Mouse (Mus musculus) kidney, postnatal 0 days (tissue): ENCODE measurements around the gene Bnip2. TPM values are rescaled to one million over a fixed set of nuclear protein-coding genes. Genes with fewer than 3 reads are reported as not detected.

ENCODE experiments used
- ATAC-seq: fragments of 200-750 bp; cut with Nextera tagmentation; replicated peaks from 2 replicates; pipeline ENCODE4 v1.8.0; 2017; ENCODE audit warnings: low read depth, moderate number of reproducible peaks, moderate TSS enrichment, moderate library complexity; ENCODE audit not compliant: low FRiP score
- DNase-seq: peaks from one replicate; pipeline ENCODE4 v3.0.0-alpha.2; 2016; ENCODE audit warnings: low spot score
- H3K27ac ChIP-seq: fragments of 300-500 bp; sonication (generic); 2 replicates; pipeline ENCODE4 v1.5.1; 2014; ENCODE audit warnings: mild to moderate bottlenecking
- H3K27me3 ChIP-seq: fragments of 300-500 bp; sonication (generic); 2 replicates; pipeline ENCODE4 v1.6.1; 2014; ENCODE audit warnings: low read length, mixed read lengths; ENCODE audit not compliant: insufficient read depth
- H3K36me3 ChIP-seq: fragments of 300-500 bp; sonication (generic); 2 replicates; pipeline ENCODE4 v1.6.1; 2014; ENCODE audit warnings: low read length, mixed read lengths; ENCODE audit not compliant: insufficient read depth
- H3K4me1 ChIP-seq: fragments of 300-500 bp; sonication (generic); replicated peaks from 2 replicates; pipeline ENCODE4 v1.6.1; 2014; ENCODE audit warnings: antibody characterized with exemption, low read length, mixed read lengths; ENCODE audit not compliant: insufficient read depth
- H3K4me2 ChIP-seq: fragments of 300-500 bp; sonication (generic); 2 replicates; pipeline ENCODE4 v1.6.1; 2014; ENCODE audit warnings: mild to moderate bottlenecking, low read length, moderate library complexity, mixed read lengths
- H3K4me3 ChIP-seq: fragments of 300-500 bp; sonication (generic); replicated peaks from 2 replicates; pipeline ENCODE4 v1.5.1; 2014; ENCODE audit warnings: low read depth, low read length
- H3K9ac ChIP-seq: fragments of 300-500 bp; sonication (generic); 2 replicates; pipeline ENCODE4 v1.6.1; 2014; ENCODE audit warnings: low read depth, low read length
- H3K9me3 ChIP-seq: fragments of 300-500 bp; sonication (generic); replicated peaks from 2 replicates; pipeline ENCODE4 v1.6.1; 2016; ENCODE audit warnings: low read length, inconsistent platforms, mixed read lengths
- CTCF ChIP-seq: IDR thresholded peaks from 2 replicates; pipeline ENCODE4 v1.5.1; 2016; ENCODE audit warnings: antibody characterized with exemption, low read depth, mild to moderate bottlenecking, moderate library complexity
- WGBS: fragments of 180-500 bp; shearing (Covaris S2); extraction: QIAGEN DNeasy Blood & Tissue Kit; methylation state at CpG from one replicate; pipeline ENCODE4 v1.1.7; 2014; 5-methylcytosine and 5-hydroxymethylcytosine counted together
- polyA plus RNA-seq: library from polyadenylated mRNA; unstranded; fragments of >200 nt; fragmentation: Nextera tagmentation; extraction: Ambion mirVana; gene quantifications from 2 replicates; pipeline ENCODE4 v1.2.1, GENCODE M21; 2015

Gene Bnip2
- polyA plus RNA-seq, 1 experiment from 2014 or later: 88.9 TPM

GRCm38 (mm10) chr9:69964370-69964769, 24.9 kb upstream of the Bnip2 start:
- TF ChIP-seq CTCF: no peak
- Histone ChIP-seq H3K27me3 (no peaks in the 10 kb centered on the region), H3K27ac (no peak overlapping the region), H3K9ac (no peak overlapping the region), H3K9me3 (no peaks in the 10 kb centered on the region), H3K4me2 (no peak overlapping the region), H3K36me3 (no peaks in the 10 kb centered on the region), H3K4me3 (no peak overlapping the region), H3K4me1 (no peaks in the 10 kb centered on the region)
- ATAC-seq: no peak
- WGBS: 78% methylated on average over 3 of the region's 3 CpGs
- DNase-seq: no peak

- Histone ChIP-seq H3K4me1 (no peaks in the 10 kb centered on the region; the same call in 1 of the 2 replicates), H3K9me3 (no peaks in the 10 kb centered on the region), H3K27me3 (no peaks in the 10 kb centered on the region), H3K36me3 (no peaks in the 10 kb centered on the region), H3K4me3 (no peak overlapping the region), H3K4me2 (no peak overlapping the region), H3K27ac (no peak overlapping the region), H3K9ac (no peak overlapping the region)
- no peak for TF ChIP-seq CTCF
- no peak for DNase-seq
- 76% methylated on average over 1 of the region's 1 CpGs for WGBS
- no peak for ATAC-seq
Measured at GRCm38 (mm10) chr9:69985526-69985925, 3.7 kb upstream of the Bnip2 start.

- no peaks in the 10 kb centered on the region for H3K9me3 ChIP-seq
- no peak overlapping the region for H3K9ac ChIP-seq
- no peak for ATAC-seq
- whole genome bisulfite sequencing: 68% methylated on average over 10 of the region's 10 CpGs
- no peak for TF ChIP-seq CTCF
- no peaks in the 10 kb centered on the region for H3K36me3 ChIP-seq
- no peaks in the 10 kb centered on the region; the same call in 1 of the 2 replicates for H3K4me1 ChIP-seq
- no peak for DNase-seq
- no peak overlapping the region for H3K27ac ChIP-seq
- H3K27me3 ChIP-seq: no peaks in the 10 kb centered on the region
- H3K4me2 ChIP-seq: no peak overlapping the region
- H3K4me3 ChIP-seq: no peak overlapping the region
Measured at GRCm38 (mm10) chr9:69986063-69986462, 3.2 kb upstream of the Bnip2 start.

- H3K4me3 ChIP-seq: no peak overlapping the region
- H3K9ac ChIP-seq: no peak overlapping the region
- no peaks in the 10 kb centered on the region for H3K36me3 ChIP-seq
- no peaks in the 10 kb centered on the region for H3K27me3 ChIP-seq
- no peak overlapping the region for H3K27ac ChIP-seq
- DNase-seq (no peak), ATAC-seq (no peak)
- no peak overlapping the region for H3K4me2 ChIP-seq
- H3K9me3 ChIP-seq: no peaks in the 10 kb centered on the region
- TF ChIP-seq CTCF: no peak
- H3K4me1 ChIP-seq: no peaks in the 10 kb centered on the region; the same call in 1 of the 2 replicates
- WGBS: 84% methylated on average over 5 of the region's 5 CpGs
Measured at GRCm38 (mm10) chr9:69986571-69986970, 2.7 kb upstream of the Bnip2 start.

- Histone ChIP-seq H3K36me3 (no peaks in the 10 kb centered on the region; the same call in 1 of the 2 replicates), H3K9me3 (no peaks in the 10 kb centered on the region), H3K9ac (no peak overlapping the region), H3K4me2 (no peak overlapping the region), H3K4me3 (no peak overlapping the region), H3K27ac (no peak overlapping the region), H3K27me3 (no peaks in the 10 kb centered on the region), H3K4me1 (peaks cover 7% of the 10 kb centered on the region; the same call in 1 of the 2 replicates)
- no peak for ATAC-seq
- DNase-seq: peak; percentile 91
- TF ChIP-seq CTCF: peak; percentile 91
- 2% methylated on average over 3 of the region's 3 CpGs for WGBS
Measured at GRCm38 (mm10) chr9:69987579-69987978, 1.7 kb upstream of the Bnip2 start.

- ATAC-seq: no peak
- Histone ChIP-seq H3K4me1 (peaks cover 14% of the 10 kb centered on the region; the same call in 1 of the 2 replicates), H3K4me2 (peak overlapping the region; percentile 59), H3K27ac (peak overlapping the region; percentile 98), H3K4me3 (peak overlapping the region; percentile 94), H3K27me3 (no peaks in the 10 kb centered on the region), H3K9me3 (no peaks in the 10 kb centered on the region), H3K36me3 (no peaks in the 10 kb centered on the region; the same call in 1 of the 2 replicates), H3K9ac (peak overlapping the region; percentile 98; the same call in 1 of the 2 replicates)
- 35% methylated on average over 16 of the region's 16 CpGs for whole genome bisulfite sequencing
- DNase-seq: no peak
- TF ChIP-seq CTCF: no peak
Measured at GRCm38 (mm10) chr9:69988706-69989302, 462 bp upstream of the Bnip2 start.
